Mouse (Mus musculus): Measurements from ENCODE around the gene Syngr3.
"Not testable (repeated sequence)": the region's sequence is repeated elsewhere in the genome, so short reads cannot be mapped to it uniquely, and the experiment has no call there.

Gene Syngr3

DNA sequence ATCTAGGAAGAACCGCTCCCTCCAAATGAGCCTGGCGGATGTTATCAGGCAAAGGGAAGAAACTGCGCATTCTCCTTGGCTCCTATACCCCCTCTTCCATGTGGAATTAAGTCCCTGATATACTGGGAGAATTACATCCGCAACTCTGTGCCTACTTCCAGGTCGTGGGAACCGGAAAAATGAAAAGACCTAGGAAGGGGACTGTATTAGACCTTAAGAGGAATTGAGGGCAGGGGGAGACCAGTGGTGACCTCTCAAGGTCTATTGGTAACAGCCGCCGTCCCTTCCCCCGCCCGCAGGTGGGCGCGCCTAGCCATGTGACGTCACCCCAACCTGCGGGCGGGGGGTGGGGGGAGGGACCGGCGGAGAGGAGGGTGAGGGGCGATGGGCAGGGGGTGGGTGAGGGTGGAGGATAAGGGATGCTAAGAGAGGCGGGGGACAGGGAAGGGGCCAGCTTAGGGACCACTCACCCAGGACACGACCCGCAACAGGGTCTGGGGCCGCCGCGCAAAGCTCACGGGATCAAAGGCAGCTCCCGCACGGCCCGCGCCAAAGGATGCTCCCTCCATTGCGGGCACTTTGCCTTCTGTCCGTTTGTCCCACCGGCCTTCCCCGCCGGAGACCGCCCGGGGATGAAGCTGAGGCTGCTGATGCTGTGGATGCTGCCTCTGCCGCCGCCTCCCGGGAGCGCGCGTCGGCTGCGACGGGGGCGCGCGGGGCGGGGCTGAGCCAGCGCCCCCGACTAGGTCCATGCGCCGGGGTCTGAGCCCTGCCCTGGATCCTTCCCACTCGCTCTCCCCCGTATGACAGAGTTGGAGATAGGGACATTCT lies at the start of gene Syngr3:
Syngr3 (minus strand) TSS at position 705 of the 831 bp plus-strand sequence.
- DNase-seq (ENCODE audit: low spot score), result no peak

DNA sequence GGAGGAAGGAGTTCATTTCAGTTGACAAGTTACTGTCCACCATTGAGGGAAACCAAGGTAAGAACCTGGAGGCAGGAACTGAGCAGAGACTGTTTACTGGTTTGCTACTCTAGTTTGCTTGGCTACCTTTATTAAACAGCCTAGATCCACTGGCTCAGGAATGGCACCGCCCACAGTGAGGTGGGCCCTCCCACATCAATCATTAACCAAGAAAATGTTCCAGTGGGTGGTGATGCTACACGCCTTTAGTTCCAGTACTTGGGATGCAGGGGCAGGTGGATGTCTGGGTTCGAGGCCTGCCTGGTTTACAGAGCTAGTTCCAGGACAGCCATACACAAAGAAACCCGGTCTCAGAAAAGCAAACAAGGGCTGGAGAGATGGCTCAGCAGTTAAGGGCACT lies 48.5 kb upstream of the Syngr3 start:
- no peak for DNase-seq (ENCODE audit: low spot score)

DNA sequence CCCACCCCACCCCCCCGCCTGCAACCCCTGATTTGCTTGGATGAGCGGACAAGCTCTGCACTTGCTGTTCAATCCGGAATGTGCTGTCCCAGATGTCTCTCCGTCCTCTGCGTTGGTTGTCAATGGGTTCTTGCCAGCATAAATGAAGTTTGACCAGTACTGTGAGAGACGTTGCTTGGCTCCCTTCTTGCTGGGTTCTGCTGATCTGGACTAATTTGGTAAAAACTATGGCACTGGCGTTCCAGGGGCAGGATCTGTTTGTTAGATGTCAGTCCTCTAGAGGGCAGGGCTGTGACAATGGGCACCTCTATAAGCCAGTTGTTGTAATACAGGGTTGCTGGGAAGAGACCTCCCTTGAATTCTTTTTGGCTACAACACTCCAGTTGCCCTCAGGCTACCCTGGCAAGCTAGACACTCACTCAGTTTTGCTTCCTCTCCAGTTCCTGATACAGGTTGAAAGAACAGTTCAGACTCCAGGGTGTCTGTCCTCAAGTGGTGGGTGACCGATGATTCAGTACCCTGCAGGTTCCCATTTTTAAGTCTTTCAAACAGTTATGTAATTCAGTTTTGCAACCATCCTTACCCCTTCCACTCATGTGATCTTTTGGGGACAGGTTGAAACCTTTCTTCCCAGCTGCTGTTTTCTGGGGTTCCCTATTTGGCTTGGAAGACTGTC lies 47.5 kb upstream of the Syngr3 start:
- DNase-seq (ENCODE audit: low spot score), result no peak

DNA sequence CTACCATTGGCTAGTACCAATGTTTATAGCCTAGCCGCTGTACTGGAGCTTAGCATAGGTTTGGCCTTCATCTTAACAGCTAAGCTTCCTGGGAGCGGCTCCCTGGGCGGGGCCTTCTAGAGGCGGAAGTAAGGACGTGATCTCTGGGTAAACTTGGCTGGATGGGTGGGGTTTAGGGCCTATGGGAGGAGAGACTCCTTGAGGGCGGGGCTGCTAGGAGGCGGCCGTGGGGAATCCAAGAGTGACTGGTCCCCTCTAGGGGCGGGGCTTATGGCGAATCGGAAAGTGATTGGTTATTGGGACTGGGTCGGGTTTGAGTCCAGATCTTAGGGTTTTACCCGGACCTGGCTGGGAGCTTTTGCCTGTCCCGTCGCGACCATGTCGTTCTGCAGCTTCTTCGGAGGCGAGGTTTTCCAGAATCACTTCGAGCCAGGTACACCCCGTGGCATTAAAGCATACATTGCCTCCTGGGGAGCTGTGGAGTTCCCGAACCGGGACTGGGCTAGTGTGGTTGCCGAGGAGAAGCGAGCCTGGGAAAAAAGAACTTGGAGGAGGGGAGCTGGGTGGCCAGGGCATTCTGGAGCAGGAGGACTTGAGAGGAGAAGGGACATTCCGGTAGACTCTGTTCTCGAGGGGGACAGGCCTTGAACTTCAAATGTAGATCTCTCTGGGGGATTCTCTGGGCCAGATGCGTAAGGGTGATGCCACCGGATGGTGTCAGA lies 46.7 kb upstream of the Syngr3 start, which contains the start of gene Msrb1:
Msrb1 (plus strand) TSS at position 313 of the 722 bp plus-strand sequence.
- peak; percentile 87 for DNase-seq (ENCODE audit: low spot score)

DNA sequence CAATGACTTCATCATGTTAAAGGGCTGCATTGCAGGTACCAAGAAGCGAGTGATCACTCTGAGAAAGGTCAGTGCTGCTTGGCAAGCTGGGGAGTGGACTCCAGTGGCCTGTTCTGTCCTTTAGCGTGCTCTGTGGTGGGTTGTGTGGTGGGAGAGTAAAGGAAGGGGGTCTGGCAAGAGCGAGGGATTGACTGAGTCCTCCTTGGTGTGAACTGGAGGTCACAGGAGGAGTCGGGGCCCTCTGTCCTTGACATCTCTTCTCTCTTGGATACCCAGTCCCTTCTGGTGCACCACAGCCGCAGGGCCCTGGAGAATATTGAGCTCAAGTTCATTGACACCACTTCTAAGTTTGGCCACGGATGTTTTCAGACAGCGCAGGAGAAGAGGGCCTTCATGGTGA lies 45.7 kb upstream of the Syngr3 start:
- DNase-seq (ENCODE audit: low spot score), result no peak

DNA sequence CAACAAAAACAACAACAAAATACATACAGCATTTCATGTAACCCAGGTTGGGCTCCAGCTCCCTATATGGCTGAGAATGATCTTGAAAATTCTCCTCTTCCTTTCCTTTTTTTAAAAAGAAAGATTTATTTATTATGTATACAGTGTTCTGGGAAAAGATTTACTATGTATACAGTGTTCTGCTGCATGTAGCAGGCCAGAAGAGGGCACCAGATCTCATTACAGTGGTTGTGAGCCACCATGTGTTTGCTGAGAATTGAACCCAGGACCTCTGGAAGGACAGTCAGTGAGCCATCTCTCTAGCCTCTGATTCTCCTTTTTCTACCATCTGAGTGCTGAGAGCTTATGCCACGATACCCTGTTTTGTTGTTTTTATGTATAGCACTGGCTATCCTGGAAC lies 44.8 kb upstream of the Syngr3 start:
- DNase-seq (ENCODE audit: low spot score), result no peak

DNA sequence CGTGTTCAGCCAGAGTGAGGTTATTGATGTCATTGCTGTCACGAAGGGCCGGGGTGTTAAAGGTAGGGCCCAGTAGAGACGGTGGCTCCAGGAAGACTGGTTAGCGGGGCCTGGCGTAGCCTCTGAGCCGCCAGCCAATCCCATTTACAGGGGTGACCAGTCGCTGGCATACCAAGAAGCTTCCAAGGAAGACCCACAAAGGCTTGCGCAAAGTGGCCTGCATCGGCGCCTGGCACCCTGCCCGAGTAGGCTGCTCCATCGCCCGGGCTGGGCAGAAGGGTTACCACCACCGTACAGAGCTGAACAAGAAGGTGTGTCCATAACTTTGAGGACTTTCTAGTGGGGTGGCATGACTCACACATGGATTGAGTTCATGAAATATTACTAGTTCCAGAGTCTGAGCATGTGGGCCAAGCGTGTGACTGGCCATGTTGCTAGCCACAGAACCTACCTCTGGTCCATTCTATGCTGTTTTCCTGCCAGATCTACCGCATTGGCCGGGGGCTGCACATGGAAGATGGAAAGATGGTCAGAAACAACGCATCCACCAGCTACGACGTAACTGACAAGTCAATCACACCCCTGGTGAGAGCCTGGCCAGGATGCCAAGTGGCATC lies 43.8 kb upstream of the Syngr3 start:
- DNase-seq (ENCODE audit: low spot score), result no peak

DNA sequence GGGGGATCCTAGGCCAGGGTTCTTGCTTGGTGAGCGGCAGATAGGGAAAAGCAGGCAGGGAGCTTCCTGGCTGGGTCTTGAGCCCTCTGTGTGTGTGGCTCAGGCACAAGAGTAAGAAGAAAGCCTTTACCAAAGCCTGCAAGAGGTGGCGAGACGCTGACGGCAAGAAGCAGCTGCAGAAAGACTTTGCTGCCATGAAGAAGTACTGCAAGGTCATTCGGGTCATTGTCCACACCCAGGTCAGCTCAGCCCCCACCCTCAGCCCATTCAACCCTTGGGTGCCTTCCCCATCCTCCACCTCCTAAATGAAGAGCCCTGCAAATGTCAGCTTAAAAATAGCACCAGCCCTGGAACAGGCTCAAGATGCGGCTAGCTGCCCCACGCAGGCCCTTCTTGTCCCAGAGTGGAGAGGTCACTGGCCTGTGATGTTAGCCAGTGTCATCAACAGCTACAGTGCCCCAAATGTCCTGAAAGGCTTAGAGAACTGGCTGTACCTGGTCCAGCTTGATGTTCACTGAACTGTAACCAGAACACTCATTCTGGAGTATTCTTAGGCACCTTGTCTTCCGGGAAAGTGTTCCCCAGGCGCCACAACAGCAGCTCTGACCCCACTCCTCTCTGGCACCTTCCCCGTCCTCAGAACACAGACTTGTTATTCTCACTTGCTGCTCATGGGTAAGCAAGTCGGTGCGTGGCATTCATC lies 42.6 kb upstream of the Syngr3 start:
- DNase-seq (ENCODE audit: low spot score), result no peak

DNA sequence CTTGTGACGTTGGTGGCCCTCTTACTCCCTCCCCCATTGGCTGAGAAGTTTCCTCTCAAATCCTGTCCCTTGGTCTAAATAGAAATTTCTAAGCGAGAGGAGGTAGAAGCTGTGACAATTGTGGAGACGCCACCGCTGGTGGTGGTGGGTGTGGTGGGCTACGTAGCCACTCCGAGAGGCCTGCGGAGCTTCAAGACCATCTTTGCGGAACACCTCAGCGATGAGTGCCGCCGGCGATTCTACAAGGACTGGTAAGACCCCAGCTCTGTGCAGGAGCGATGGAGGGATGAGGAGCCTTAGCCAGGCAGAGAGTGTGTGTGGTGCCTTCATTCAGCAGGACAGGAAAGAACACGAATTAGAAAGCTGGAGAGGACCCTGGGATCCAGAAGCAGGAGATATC lies 41.0 kb upstream of the Syngr3 start:
- no peak for DNase-seq (ENCODE audit: low spot score)

DNA sequence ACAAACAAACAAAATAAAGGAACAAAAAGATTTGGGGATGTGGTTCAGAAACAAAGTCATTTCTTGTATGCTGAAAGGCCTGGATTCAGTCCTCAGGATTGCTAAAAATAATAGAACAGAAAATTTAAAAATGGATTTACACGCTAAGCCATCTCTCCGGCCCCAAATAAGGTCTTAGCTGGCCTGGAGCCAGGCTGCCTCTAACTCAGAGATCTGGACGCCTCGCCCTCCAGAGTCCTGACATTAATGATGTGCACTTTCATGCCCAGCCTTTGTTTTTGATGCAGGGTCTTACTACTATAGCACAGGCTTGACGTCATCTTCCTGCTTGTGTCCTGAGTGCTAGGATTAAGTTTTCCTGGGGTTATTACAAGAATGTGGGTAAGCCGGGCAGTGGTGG lies 39.3 kb upstream of the Syngr3 start:
- DNase-seq (ENCODE audit: low spot score), result no peak

DNA sequence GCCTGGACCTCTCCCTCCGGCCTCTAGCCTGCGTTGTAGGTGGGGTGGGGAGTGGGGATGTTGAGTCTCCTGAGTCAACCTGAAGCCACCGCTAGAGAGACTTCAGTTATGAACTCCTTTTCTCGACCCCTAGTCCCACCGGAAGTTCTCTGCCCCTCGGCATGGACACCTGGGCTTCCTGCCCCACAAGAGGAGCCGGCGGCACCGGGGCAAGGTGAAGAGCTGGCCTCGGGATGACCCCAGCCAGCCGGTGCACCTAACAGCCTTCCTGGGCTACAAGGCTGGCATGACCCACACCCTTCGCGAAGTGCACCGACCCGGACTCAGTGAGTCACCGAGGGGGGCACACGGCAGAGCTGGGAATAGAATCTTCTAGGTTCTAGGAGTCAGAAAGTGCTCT lies 38.4 kb upstream of the Syngr3 start:
- no peak for DNase-seq (ENCODE audit: low spot score)

DNA sequence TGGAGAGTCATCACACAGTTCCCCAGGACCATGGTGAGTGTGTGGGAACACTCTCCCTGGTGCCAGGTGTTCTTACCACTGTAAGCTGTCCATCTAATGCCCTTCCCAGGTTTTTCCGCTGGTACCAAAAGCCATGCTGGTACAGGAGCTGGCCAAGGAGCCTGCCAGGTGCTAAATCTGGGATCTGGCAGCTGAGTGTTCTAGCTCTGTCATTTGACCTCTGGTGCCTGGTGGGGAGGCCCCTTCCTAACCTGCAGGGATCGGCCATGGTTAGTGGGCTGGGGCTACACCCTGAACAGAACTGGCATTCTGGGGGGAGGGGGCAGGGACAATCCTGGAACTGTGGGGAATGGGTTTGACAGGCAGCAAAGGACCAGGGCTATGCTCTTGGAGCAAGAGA lies 37.9 kb upstream of the Syngr3 start, which contains the start of gene Rpl3l:
Rpl3l (plus strand) TSS at position 203 of the 400 bp plus-strand sequence.
- DNase-seq (ENCODE audit: low spot score), result no peak

DNA sequence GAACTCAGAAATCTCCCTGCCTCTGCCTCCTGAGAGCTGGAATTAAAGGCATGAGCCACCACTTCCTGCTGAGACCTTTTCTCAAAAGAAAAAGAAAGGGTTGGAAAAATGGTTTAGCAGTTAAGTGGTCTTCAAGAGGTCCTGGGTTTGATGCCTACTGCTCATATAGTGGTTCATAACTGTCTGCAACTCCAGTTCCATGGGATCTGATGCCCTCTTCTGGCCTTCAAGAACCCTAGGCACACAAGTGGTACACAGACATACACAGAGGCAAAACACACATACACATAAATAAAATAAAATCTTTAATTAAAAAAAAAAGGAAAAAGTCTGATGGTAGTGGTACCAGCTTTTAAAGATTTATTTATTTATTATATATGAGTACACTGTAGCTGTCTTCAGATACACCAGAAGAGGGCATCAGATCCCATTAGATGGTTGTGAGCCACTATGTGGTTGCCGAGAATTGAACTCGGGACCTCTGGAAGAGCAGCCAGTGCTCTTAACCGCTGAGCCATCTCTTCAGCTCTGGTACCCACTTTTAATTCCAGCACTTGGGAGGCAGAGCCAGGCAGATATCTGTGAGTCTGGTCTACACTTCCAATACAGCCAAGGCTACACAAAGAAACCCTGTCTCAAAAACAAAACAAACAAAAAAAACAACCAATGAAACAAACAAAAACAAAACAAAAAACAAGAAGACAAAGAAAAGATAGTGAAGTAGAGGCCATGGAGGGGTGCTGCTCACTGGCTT lies 36.1 kb upstream of the Syngr3 start:
- DNase-seq (ENCODE audit: low spot score), result no peak

DNA sequence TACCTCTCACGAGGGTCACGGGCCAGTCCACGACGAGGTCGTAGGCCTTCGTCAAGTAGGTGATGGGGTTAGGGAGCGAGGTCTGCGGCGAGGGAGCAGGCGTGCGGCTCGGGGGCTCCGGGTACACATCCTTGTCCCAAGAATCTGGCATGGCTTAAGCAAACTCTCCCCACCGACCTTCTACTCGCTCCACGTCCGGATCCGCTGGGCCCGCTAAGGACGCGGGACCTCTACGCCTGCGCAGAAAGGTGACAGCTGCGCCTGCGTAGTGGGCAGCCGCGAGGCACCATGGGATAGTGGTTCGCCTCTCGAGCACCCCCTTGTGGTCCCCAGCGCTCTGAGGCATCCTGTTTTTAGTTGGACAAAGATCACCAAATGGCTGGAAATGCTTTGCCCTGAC lies 34.4 kb upstream of the Syngr3 start, which contains the start of gene Ndufb10:
Ndufb10 (minus strand) TSS at position 295 of the 400 bp plus-strand sequence.
- peak; percentile 91 for DNase-seq (ENCODE audit: low spot score)

DNA sequence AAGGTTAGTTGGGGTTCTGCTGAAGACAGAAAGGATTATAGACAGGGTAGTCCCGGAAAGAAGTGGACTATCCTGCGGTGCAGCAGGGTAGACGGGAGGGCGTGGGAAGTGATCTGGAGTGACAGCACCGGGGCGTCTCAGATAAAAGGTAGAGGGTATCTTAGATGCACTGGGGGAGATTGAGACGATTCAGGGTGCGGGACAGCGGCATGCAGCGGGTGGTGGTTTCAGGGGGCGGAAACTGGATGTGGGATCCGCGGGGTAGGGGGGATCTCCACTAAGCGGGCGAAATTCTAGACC lies 34.1 kb upstream of the Syngr3 start:
- no peak for DNase-seq (ENCODE audit: low spot score)

DNA sequence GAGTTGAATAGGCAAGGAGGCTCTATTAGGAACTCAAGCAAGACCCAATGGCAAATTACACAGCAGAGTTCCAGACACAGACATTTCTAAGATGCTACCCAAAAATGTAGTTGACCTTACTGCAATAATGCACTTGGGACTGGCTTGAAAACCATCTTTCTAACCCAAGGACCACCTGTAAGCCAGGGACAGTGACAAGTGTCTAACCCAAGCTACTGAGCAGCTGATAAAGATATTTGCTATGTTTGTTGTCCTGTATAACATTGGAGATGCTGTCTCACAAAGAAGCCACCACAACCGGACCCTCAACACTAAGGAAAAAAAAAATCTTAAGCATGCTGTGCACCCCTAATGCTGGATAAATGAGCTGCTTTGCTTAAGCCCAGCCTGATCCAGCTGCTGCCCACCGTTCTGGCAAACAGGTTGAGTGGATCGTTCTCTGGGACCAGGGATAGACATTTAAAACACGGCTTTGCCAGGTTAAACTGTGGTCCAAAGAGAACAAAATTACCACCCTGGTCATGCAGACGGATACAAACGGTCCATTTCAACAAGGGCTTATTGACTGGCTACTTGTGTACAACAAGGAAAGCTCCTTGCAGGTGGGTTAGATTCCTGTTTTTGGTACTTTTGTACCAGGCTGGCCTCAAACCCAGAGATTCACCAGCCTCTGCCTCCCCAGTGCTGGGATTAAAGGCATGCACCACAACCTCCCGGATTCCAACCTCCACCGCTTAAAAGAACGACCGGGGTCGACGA lies 33.5 kb upstream of the Syngr3 start:
- DNase-seq (ENCODE audit: low spot score), result no peak

DNA sequence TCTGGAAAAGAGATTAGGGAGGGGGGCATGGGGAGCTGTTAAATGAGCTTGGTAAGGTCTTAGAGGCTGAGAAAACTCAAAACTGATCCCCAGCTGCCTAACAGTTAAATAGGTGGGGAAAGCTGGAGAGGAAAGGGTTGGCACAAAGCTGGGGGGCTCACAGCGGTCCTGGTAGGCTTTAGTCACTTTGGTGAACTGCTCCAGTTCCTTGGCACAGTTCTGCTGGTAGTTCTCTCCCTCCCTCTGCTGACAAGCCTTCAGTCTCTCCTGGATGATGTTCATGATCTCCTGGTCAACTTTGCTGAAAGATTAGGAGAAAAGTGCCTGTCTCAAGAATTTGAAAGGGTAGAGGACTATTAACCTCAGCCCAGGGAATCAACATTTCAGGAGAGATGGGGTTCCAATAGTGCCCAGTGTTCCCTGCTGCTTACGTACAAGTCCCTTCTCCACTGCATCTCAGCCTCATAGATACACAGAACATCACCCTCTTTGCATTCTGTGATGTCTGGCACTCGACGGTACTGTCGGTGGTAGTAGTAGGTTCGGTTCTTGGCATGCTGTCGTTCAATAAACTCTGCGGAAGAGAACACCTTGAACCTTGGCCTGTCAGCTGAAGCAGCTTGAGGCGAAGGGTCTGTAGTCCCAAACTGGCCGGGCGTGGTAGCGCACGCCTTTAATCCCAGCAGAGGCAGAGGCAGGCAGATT lies 32.6 kb upstream of the Syngr3 start:
- DNase-seq (ENCODE audit: low spot score), result no peak

DNA sequence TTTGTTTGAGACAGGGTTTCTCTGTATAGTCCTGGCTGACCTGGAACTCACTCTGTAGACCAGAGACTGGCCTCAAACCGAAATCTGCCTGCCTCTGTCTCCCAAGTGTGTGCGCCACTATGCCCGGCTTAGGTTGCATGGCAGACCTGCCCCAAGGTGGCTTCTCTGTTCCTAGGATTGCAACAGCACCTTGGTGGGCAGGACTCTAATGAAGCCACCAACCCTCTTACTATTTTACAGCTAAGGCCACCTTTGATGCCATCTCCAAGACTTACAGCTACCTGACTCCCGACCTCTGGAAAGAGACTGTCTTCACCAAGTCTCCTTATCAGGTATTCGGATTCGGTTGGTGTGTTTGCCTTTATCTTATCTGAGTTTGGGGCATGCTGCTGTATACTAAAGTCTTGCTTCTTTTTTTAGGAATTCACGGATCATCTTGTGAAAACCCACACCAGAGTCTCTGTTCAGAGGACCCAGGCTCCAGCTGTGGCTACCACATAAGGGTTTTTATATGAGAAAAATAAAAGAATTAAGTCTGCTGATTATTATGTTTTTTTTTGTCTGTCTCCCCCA lies 31.7 kb upstream of the Syngr3 start:
- not testable (repeated sequence) for DNase-seq (ENCODE audit: low spot score)

DNA sequence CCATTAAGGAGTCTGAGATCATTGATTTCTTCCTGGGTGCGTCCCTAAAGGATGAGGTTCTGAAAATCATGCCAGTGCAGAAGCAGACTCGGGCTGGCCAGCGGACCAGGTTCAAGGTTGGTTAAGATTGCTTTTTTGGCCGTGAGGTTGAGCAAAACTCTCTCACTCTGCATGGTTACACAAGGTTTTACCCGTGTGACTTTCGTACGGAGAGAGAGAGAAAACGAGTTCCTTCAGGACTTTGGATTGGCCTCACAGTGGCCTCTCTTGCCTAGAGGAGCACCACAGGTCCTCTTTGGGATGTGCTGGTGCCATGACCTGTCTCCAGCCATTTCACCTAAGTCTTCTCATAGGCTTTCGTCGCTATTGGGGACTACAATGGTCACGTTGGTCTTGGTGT lies 30.9 kb upstream of the Syngr3 start:
- DNase-seq (ENCODE audit: low spot score), result not testable (repeated sequence)

Measured in urinary bladder, postnatal 10 days (tissue).